Mouse (Mus musculus) left cerebral cortex, adult 2 months (tissue): ENCODE results near the gene Aspdh. TPM values are rescaled to one million over a fixed set of nuclear protein-coding genes. Genes with fewer than 3 reads are reported as not detected.

Experiments used
- DNase-seq, 2 experiments: peaks; one replicate each; pipeline ENCODE4 v3.0.0; 2021 to 2022; ENCODE audit warnings: low spot score in 2 of 2, mixed read lengths in 1 of 2; ENCODE audit errors: extremely low spot score in 1 of 2
- H3K27ac ChIP-seq: fragments of 200-600 bp; 2 replicates; pipeline ENCODE4 v1.8.1; 2022
- H3K4me3 ChIP-seq: fragments of 200-600 bp; 2 replicates; pipeline ENCODE4 v1.8.1; 2022
- CTCF ChIP-seq: fragments of 200-600 bp; IDR thresholded peaks from 2 replicates; pipeline ENCODE4 v1.8.1; 2022; ENCODE audit warnings: antibody characterized with exemption, mild to moderate bottlenecking, moderate library complexity
- intact Hi-C: fragments of 180-260 bp; cut with DNase I; formaldehyde crosslinking; loops from one replicate; pipeline ENCODE4 v1.15.1; 2025
- total RNA-seq, 2 experiments: library from RNA; stranded (reverse); gene quantifications; 2 replicates each; pipeline ENCODE4 v1.2.3; 2021

Aspdh gene
- total RNA-seq, 2 experiments from 2014 or later, result 9.8 to 10.0 TPM

GRCm38 (mm10) chr7:44456302-44456701, 8.9 kb upstream of the Aspdh start:
- TF ChIP-seq CTCF, result no peak
- H3K27ac ChIP-seq, result no peak overlapping the region
- no peak overlapping the region for H3K4me3 ChIP-seq
- DNase-seq, result no peak
- intact Hi-C loops, result no loop called here

DNA sequence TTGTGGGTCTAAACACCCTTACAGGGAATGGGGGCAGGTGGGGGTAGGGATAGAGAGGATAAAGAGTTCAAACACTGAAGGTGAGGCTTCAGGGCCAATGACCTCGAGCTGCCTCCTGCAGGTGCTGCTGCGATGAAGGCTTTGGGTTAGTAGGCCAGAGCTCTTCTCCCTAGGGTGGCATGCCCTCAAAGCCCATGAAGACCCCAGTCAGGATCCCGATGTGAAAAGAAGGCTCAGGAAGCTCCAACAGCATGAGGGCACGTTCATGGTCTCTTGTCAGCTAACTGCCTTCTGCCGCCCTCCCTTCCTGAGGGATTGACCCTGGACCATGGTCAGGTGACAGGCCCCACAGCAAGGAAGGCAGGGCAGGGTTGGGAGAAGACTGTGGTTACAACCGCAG, 5.1 kb upstream of the Aspdh start:
- H3K27ac ChIP-seq, result no peak overlapping the region
- H3K4me3 ChIP-seq, result no peak overlapping the region
- TF ChIP-seq CTCF, result no peak
- intact Hi-C loops, result no loop called here
- DNase-seq, result peak; percentile 9 to 15

DNA sequence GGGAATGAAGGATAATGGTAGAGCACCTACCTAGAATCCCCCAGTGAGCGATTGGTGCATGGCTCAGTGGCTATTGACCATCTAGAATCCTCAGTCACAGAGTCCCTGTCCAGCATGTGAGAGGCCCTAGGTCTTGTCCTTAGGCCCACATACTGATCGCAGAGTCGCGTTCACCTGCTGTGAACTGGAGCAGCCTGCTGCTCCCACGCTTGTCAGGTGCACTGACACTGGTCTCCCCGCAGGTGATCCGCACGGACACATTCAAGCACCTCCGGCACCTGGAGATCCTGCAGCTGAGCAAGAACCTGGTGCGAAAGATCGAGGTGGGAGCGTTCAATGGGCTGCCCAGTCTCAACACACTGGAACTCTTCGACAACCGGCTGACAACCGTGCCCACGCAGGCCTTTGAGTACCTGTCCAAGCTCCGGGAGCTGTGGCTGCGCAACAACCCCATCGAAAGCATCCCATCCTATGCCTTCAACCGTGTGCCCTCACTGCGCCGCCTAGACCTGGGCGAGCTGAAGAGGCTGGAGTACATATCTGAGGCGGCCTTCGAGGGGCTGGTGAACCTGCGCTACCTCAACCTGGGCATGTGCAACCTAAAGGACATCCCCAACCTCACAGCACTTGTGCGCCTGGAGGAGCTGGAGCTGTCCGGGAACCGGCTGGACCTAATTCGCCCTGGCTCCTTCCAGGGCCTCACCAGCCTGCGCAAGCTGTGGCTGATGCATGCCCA, 4.3 kb upstream of the Aspdh start:
- Histone ChIP-seq H3K4me3 (no peak overlapping the region), H3K27ac (no peak overlapping the region)
- intact Hi-C loops, result no loop called here
- TF ChIP-seq CTCF, result no peak
- peak; percentile 8 to 15 for DNase-seq

- intact Hi-C loops, result loop anchor here (2.0 kb wide), 1 partner anchor 19 kb away; no protein-coding TSS in a partner anchor
- H3K27ac ChIP-seq, result peak overlapping the region; percentile 76
- DNase-seq, result peak; percentile 22 to 32
- no peak overlapping the region for H3K4me3 ChIP-seq
- TF ChIP-seq CTCF, result no peak
Measured at GRCm38 (mm10) chr7:44461503-44462217, 3.5 kb upstream of the Aspdh start.

- Histone ChIP-seq H3K4me3 (no peak overlapping the region), H3K27ac (peak overlapping the region; percentile 76)
- peak; percentile 56 to 59 for DNase-seq
- intact Hi-C loops, result loop anchor here (2.0 kb wide), 1 partner anchor 20 kb away; no protein-coding TSS in a partner anchor
- TF ChIP-seq CTCF, result peak; percentile 37
Measured at GRCm38 (mm10) chr7:44462218-44463055, 2.8 kb upstream of the Aspdh start.

- TF ChIP-seq CTCF, result no peak
- no peak overlapping the region for H3K4me3 ChIP-seq
Measured at GRCm38 (mm10) chr7:44463056-44463425, 2.1 kb upstream of the Aspdh start.

DNA sequence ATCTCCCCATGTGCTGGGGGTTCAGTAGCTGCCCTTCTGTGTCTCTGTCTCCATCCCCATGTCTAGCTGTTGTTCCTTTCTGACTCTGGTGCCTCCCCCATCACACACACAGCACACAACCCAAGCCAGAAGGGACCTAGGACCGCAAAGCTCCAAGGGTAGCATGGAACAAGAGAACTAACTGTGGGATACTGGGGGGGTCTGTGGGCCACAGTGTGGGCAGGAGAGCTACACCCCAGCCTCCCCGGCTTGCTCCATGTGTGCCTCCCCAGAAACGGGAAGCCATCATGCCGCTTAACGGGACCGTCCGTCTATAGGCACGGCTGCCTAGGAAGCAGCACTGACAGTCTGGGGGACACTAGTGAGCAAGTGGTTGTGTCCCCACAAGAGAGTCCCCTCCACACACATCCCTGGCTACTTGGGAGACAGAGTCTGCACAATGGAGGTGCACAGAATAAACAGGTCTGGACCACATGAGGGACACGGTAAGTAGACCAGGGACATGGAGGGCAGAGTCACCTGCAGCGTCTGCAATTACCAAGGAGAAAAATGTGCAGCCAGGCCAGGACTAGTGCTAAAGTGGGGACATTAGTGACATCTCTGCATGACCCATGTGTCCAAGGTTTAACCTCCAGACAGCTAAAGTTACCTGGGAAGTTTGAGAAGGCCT, 1.5 kb upstream of the Aspdh start:
- peak overlapping the region; percentile 91 for H3K27ac ChIP-seq
- intact Hi-C loops, result loop anchor here (2.0 kb wide), 1 partner anchor 21 kb away; no protein-coding TSS in a partner anchor
- DNase-seq, result peak; percentile 14 to 26
- no peak for TF ChIP-seq CTCF
- no peak overlapping the region for H3K4me3 ChIP-seq

More at GRCm38 (mm10) chr7:44463056-44463425, 2.1 kb upstream of the Aspdh start:
- DNase-seq, result peak in 1 of 2 experiments; percentile 14
- intact Hi-C loops, result loop anchor here (2.0 kb wide), 1 partner anchor 20 kb away; no protein-coding TSS in a partner anchor
- peak overlapping the region; percentile 76; the same call in 1 of the 2 replicates for H3K27ac ChIP-seq

- no peak for TF ChIP-seq CTCF
- intact Hi-C loops, result no loop called here
- no peak overlapping the region for H3K4me3 ChIP-seq
- peak overlapping the region; percentile 91 for H3K27ac ChIP-seq
- peak; percentile 81 to 82 for DNase-seq
Measured at GRCm38 (mm10) chr7:44464511-44464910, 680 bp upstream of the Aspdh start.

DNA sequence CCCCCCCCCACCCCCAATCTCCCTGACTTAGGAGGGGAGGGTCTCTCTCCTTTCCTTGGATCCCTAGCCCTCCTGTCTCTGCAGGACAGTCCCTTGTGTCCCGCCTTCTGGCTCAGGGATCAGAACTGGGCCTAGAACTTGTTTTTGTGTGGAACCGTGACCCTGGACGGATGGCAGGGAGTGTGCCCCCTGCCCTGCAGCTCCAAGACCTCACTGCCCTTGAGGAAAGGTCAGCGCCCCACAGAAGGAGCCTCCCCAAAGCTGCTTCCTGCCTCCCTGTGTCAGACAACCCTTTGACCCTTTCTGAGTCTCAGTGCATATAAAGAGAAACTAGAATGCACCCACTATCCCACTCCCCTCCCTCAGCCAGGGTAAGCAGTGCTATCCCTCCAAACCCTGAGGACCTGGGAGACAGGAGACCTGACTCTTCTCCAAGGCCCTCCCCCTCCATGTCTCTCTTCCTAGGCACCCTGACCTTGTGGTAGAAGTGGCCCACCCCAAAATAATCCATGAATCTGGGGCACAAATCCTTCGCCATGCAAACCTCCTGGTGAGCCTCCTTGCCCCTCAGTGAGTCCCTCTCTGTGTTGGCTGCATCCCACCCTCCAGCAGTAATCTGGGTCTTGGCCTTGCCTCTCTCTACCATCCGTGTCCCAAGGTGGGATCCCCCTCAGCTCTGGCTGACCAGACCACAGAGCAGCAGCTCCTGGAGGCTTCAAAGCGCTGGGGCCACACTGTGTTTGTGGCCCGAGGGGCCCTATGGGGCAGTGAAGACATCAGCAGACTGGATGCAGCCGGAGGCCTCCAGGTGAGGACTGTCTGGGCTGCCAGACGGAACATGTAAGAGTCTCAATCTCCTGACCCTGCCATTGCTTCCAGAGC, 1.1 kb downstream of the Aspdh start:
- Histone ChIP-seq H3K27ac (peak overlapping the region; percentile 69), H3K4me3 (no peak overlapping the region)
- peak in 1 of 2 experiments; percentile 15 for DNase-seq
- intact Hi-C loops, result no loop called here
- TF ChIP-seq CTCF, result no peak

- TF ChIP-seq CTCF, result no peak; the same call in 1 of the 2 replicates
- intact Hi-C loops, result no loop called here
- DNase-seq, result peak in 1 of 2 experiments; percentile 33
- H3K4me3 ChIP-seq, result no peak overlapping the region; the same call in 1 of the 2 replicates
- peak overlapping the region; percentile 69 for H3K27ac ChIP-seq
Measured at GRCm38 (mm10) chr7:44466888-44467311, 1.7 kb downstream of the Aspdh start.
